Comparison of ENCODE assay signal across 8 mouse cellular contexts in genomic region chr11:99126482-99127253, GRCm38 (mm10). TPM values are rescaled to one million over a fixed set of nuclear protein-coding genes. Genes with fewer than 3 reads are reported as not detected.
A peak's percentile ranks its signal among the peaks of the same experiment; 100 is the strongest.
DNase-seq lines count a peak whose midpoint lies in the region; ATAC-seq and TF ChIP-seq lines count a peak whose summit lies in the region.

No protein-coding gene starts in this region.

- ATAC-seq in hindbrain, postnatal 0 days = no peak
- no peak for ATAC-seq in embryonic facial prominence, embryonic 13.5 days (ENCODE audit: insufficient number of reproducible peaks, insufficient read depth, low FRiP score, low TSS enrichment, low read depth)
- peak; percentile 75 for ATAC-seq in lung, embryonic 15.5 days (ENCODE audit: borderline replicate concordance, extremely low read depth, low FRiP score, low TSS enrichment)
- ATAC-seq in CD4-positive, CD25-positive, alpha-beta regulatory T cell, adult 4 months = no peak

- H3K27ac ChIP-seq in hindbrain, embryonic 10.5 days = peak overlapping the region; percentile 80
- H3K27ac ChIP-seq in hindbrain, postnatal 0 days = no peak overlapping the region
- peak overlapping the region; percentile 93 for H3K27ac ChIP-seq in embryonic facial prominence, embryonic 13.5 days
- peak overlapping the region; percentile 87 for H3K27ac ChIP-seq in lung, embryonic 15.5 days

- H3K9ac ChIP-seq in hindbrain, postnatal 0 days (replicated peaks; ENCODE audit: low read length) = no peak overlapping the region
- H3K9ac ChIP-seq in embryonic facial prominence, embryonic 13.5 days = peak overlapping the region; percentile 36; the same call in 1 of the 2 replicates
- no peak overlapping the region for H3K9ac ChIP-seq in lung, embryonic 15.5 days

- WGBS in hindbrain, embryonic 10.5 days = 46% methylated on average over 5 of the region's 5 CpGs
- WGBS in hindbrain, postnatal 0 days = 50% methylated on average over 5 of the region's 5 CpGs
- WGBS in embryonic facial prominence, embryonic 13.5 days = 30% methylated on average over 5 of the region's 5 CpGs
- WGBS in lung, embryonic 15.5 days = 10% methylated on average over 5 of the region's 5 CpGs

- no peak for DNase-seq in hindbrain, embryonic 10.5 days (ENCODE audit: low spot score)
- no peak for DNase-seq in hindbrain, postnatal 0 days (ENCODE audit: low spot score)
- DNase-seq in kidney, adult 9 months = peak; percentile 29
- no peak for DNase-seq in B cell, adult 2 months
- DNase-seq in embryo, embryonic 9.5 days (ENCODE audit: extremely low spot score) = no peak

- TF ChIP-seq CTCF in hindbrain, postnatal 0 days (IDR thresholded peaks at IDR 0.05; ENCODE audit: low read depth) = no peak

- peaks cover 4% of the 10 kb centered on the region; the same call in 1 of the 2 replicates for H3K9me3 ChIP-seq in hindbrain, embryonic 10.5 days
- no peaks in the 10 kb centered on the region for H3K9me3 ChIP-seq in hindbrain, postnatal 0 days (ENCODE audit: low read length)
- no peaks in the 10 kb centered on the region for H3K9me3 ChIP-seq in embryonic facial prominence, embryonic 13.5 days
- no peaks in the 10 kb centered on the region for H3K9me3 ChIP-seq in lung, embryonic 15.5 days

- H3K4me2 ChIP-seq in hindbrain, postnatal 0 days (ENCODE audit: low read depth, low read length) = no peak overlapping the region
- H3K4me2 ChIP-seq in embryonic facial prominence, embryonic 13.5 days = no peak overlapping the region; the same call in 1 of the 2 replicates
- H3K4me2 ChIP-seq in lung, embryonic 15.5 days = peak overlapping the region; percentile 25; the same call in 1 of the 2 replicates

- no peak overlapping the region for H3K4me3 ChIP-seq in hindbrain, embryonic 10.5 days
- H3K4me3 ChIP-seq in hindbrain, postnatal 0 days (ENCODE audit: low read length) = no peak overlapping the region
- no peak overlapping the region for H3K4me3 ChIP-seq in embryonic facial prominence, embryonic 13.5 days
- no peak overlapping the region for H3K4me3 ChIP-seq in lung, embryonic 15.5 days

- peaks cover 70% of the 10 kb centered on the region for H3K4me1 ChIP-seq in hindbrain, embryonic 10.5 days (replicated peaks)
- H3K4me1 ChIP-seq in hindbrain, postnatal 0 days (ENCODE audit: insufficient read depth, low read length) = peaks cover under 1% of the 10 kb centered on the region; the same call in 1 of the 2 replicates
- H3K4me1 ChIP-seq in embryonic facial prominence, embryonic 13.5 days = peaks cover 72% of the 10 kb centered on the region
- peaks cover 51% of the 10 kb centered on the region for H3K4me1 ChIP-seq in lung, embryonic 15.5 days

- H3K27me3 ChIP-seq in hindbrain, embryonic 10.5 days (ENCODE audit: insufficient read depth, poor library complexity, severe bottlenecking) = 0 out of 2 replicates have a peak, but pooled peaks cover 9% of the 10 kb centered on the region
- no peaks in the 10 kb centered on the region for H3K27me3 ChIP-seq in hindbrain, postnatal 0 days (ENCODE audit: insufficient read depth, low read length)
- H3K27me3 ChIP-seq in embryonic facial prominence, embryonic 13.5 days = no peaks in the 10 kb centered on the region
- H3K27me3 ChIP-seq in lung, embryonic 15.5 days = no peaks in the 10 kb centered on the region

- no peaks in the 10 kb centered on the region for H3K36me3 ChIP-seq in hindbrain, embryonic 10.5 days
- H3K36me3 ChIP-seq in hindbrain, postnatal 0 days (ENCODE audit: insufficient read depth, low read length) = no peaks in the 10 kb centered on the region
- H3K36me3 ChIP-seq in embryonic facial prominence, embryonic 13.5 days = no peaks in the 10 kb centered on the region
- no peaks in the 10 kb centered on the region for H3K36me3 ChIP-seq in lung, embryonic 15.5 days

RNA-seq across cellular contexts. Expression of gene Ccr7, which starts 28.2 kb away (rescaled TPM):
- 0.21 and 0.25 TPM in 2 replicates for polyA plus RNA-seq in hindbrain, embryonic 10.5 days (2016; fragmentation: Nextera tagmentation; extraction: Ambion mirVana)
- total RNA-seq in hindbrain, postnatal 0 days (2014; rRNA removed) = 0.40 TPM in 1 of 2 replicates, not detected in the other
- polyA plus RNA-seq in hindbrain, postnatal 0 days (2015; fragmentation: Nextera tagmentation; extraction: Ambion mirVana) = not detected in 2 replicates
- polyA plus RNA-seq in embryonic facial prominence, embryonic 13.5 days (2015; fragmentation: Nextera tagmentation; extraction: Ambion mirVana) = 0.30 and 0.69 TPM in 2 replicates
- polyA plus RNA-seq in lung, embryonic 15.5 days (2015; fragmentation: Nextera tagmentation; extraction: Ambion mirVana) = 0.13 and 0.29 TPM in 2 replicates
- polyA plus RNA-seq in CD4-positive, CD25-positive, alpha-beta regulatory T cell, adult 4 months (2017; shearing (Covaris generic)) = 100 to 1,000 TPM; 277 to 361 TPM

RNA-seq across cellular contexts. Expression of gene Tns4, which starts 37.6 kb away (rescaled TPM):
- 0.67 and 1.0 TPM in 2 replicates for polyA plus RNA-seq in hindbrain, embryonic 10.5 days (2016; fragmentation: Nextera tagmentation; extraction: Ambion mirVana)
- total RNA-seq in hindbrain, postnatal 0 days (2014; rRNA removed) = 1.3 TPM in 1 of 2 replicates, not detected in the other
- polyA plus RNA-seq in hindbrain, postnatal 0 days (2015; fragmentation: Nextera tagmentation; extraction: Ambion mirVana) = 0.08 TPM in 1 of 2 replicates, not detected in the other
- 0.53 and 0.73 TPM in 2 replicates for polyA plus RNA-seq in embryonic facial prominence, embryonic 13.5 days (2015; fragmentation: Nextera tagmentation; extraction: Ambion mirVana)
- 0.21 and 0.42 TPM in 2 replicates for polyA plus RNA-seq in lung, embryonic 15.5 days (2015; fragmentation: Nextera tagmentation; extraction: Ambion mirVana)
- under 1 TPM in 1 of 2 experiments, not detected in 1; 0.35 TPM for polyA plus RNA-seq in CD4-positive, CD25-positive, alpha-beta regulatory T cell, adult 4 months (2017; shearing (Covaris generic))

Comparison
In these comparisons a context has a peak if more than half of its experiments do, and no peak if none do; other contexts are left out.
1. RNA of gene Ccr7, which starts 28.2 kb away (polyA plus RNA-seq): 277 to 361 TPM in CD4-positive, CD25-positive, alpha-beta regulatory T cell, adult 4 months; 0.30 to 0.69 TPM in embryonic facial prominence, embryonic 13.5 days, 0.13 to 0.29 TPM in lung, embryonic 15.5 days, 0.21 to 0.25 TPM in hindbrain, embryonic 10.5 days and not detected in hindbrain, postnatal 0 days; every median in the first group is over 100 times any median in the second.